Mouse (Mus musculus): Measurements from ENCODE around the gene Agxt2. TPM values are rescaled to one million over a fixed set of nuclear protein-coding genes. Genes with fewer than 3 reads are reported as not detected.

The Agxt2 gene
- polyA plus RNA-seq, 1 experiment from 2014 or later, result not detected

DNA sequence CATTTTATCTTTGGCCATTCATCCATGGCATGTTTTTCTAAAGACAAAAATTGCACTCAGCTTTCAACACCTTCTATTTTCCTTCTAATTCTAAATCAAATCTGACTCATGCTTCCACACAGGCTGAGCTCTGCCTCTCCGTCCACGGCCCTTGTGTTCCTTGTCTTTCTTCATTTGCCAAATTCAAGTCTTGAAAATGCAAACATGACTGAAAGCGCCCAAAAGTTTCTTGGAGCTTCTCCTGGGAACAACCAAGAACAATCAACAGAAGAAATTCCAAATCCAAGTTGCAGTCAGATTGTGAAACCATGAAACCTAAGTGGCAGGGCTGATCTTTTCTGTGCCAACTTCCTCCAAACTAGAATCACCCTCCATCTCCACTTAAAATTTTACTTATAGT is 19.7 kb upstream of the Agxt2 start:
- H3K27ac ChIP-seq (ENCODE audit: low read length), result no peak overlapping the region
- H3K4me3 ChIP-seq (ENCODE audit: low read depth, low read length), result no peak overlapping the region
- ATAC-seq (peak; percentile 30; the same call in 1 of the 2 replicates), DNase-seq (ENCODE audit: low spot score) (peak; percentile 38)
- H3K4me2 ChIP-seq (replicated peaks; ENCODE audit: low read depth, low read length), result no peak overlapping the region
- no peaks in the 10 kb centered on the region for H3K27me3 ChIP-seq (replicated peaks; ENCODE audit: insufficient read depth, low read length)
- H3K4me1 ChIP-seq (ENCODE audit: insufficient read depth, low read depth, low read length), result no peaks in the 10 kb centered on the region
- H3K9ac ChIP-seq (replicated peaks; ENCODE audit: low read depth), result no peak overlapping the region
- no peaks in the 10 kb centered on the region for H3K9me3 ChIP-seq (ENCODE audit: low read length)
- no peaks in the 10 kb centered on the region for H3K36me3 ChIP-seq (ENCODE audit: insufficient read depth, low read length)
- TF ChIP-seq EP300 (IDR thresholded peaks at IDR 0.05), result no peak
- TF ChIP-seq CTCF (IDR thresholded peaks at IDR 0.05), result no peak
- WGBS, result 51% methylated on average over 3 of the region's 3 CpGs

DNA sequence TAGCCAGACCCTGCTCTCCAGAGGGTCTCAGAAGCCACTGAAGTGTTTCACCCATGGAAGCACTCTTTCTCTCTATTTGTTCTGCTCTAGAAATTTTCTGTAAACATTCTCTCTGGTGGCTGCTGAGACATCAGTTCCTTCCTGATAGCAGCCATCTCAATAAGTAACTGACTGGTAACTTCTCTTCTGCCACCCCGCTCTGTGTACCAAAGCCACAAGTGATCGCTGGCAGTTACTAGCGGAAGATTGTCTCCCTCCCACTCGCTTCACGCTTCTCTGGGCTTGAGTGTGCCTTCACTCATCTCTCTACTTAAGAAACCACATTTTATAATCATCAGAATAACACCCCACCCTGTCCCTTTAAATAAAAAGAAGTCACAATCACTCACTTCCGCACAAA is 11.3 kb upstream of the Agxt2 start:
- 61% methylated on average over 6 of the region's 6 CpGs for WGBS
- Histone ChIP-seq H3K9me3 (ENCODE audit: low read length) (no peaks in the 10 kb centered on the region), H3K9ac (replicated peaks; ENCODE audit: low read depth) (no peak overlapping the region), H3K4me1 (ENCODE audit: insufficient read depth, low read depth, low read length) (no peaks in the 10 kb centered on the region), H3K27me3 (replicated peaks; ENCODE audit: insufficient read depth, low read length) (no peaks in the 10 kb centered on the region), H3K27ac (ENCODE audit: low read length) (no peak overlapping the region), H3K4me2 (replicated peaks; ENCODE audit: low read depth, low read length) (no peak overlapping the region), H3K4me3 (ENCODE audit: low read depth, low read length) (no peak overlapping the region), H3K36me3 (ENCODE audit: insufficient read depth, low read length) (no peaks in the 10 kb centered on the region)
- DNase-seq (ENCODE audit: low spot score) (no peak), ATAC-seq (no peak)
- TF ChIP-seq CTCF (IDR thresholded peaks at IDR 0.05) (no peak), EP300 (IDR thresholded peaks at IDR 0.05) (no peak)

DNA sequence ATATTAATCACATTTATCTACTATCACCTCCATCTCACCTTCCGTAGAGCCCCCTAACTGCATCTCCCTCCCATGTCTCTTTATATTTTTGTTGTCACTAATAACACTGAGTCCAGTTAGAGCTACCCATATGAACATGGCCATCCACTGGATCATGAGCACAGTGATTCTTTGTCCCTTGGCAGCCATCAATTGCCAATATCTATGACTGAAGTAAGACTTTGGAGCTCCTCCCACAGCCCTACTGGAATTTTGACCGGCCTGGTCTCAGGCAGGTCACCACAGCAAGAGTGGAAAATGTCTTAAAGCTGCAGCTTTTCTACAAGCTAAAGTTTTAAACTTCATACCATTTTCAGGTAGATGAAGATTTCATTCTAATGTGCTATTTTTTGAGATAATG is 8.0 kb downstream of the Agxt2 start:
- TF ChIP-seq CTCF (IDR thresholded peaks at IDR 0.05) (no peak), EP300 (IDR thresholded peaks at IDR 0.05) (no peak)
- H3K4me1 ChIP-seq (ENCODE audit: insufficient read depth, low read depth, low read length), result no peaks in the 10 kb centered on the region
- DNase-seq (ENCODE audit: low spot score) (no peak), ATAC-seq (no peak)
- H3K9ac ChIP-seq (replicated peaks; ENCODE audit: low read depth), result no peak overlapping the region
- no peak overlapping the region for H3K4me2 ChIP-seq (replicated peaks; ENCODE audit: low read depth, low read length)
- WGBS, result 85% methylated on average over 2 of the region's 2 CpGs
- no peak overlapping the region for H3K4me3 ChIP-seq (ENCODE audit: low read depth, low read length)
- H3K9me3 ChIP-seq (ENCODE audit: low read length), result no peaks in the 10 kb centered on the region
- no peaks in the 10 kb centered on the region for H3K27me3 ChIP-seq (replicated peaks; ENCODE audit: insufficient read depth, low read length)
- H3K27ac ChIP-seq (ENCODE audit: low read length), result no peak overlapping the region
- H3K36me3 ChIP-seq (ENCODE audit: insufficient read depth, low read length), result no peaks in the 10 kb centered on the region

DNA sequence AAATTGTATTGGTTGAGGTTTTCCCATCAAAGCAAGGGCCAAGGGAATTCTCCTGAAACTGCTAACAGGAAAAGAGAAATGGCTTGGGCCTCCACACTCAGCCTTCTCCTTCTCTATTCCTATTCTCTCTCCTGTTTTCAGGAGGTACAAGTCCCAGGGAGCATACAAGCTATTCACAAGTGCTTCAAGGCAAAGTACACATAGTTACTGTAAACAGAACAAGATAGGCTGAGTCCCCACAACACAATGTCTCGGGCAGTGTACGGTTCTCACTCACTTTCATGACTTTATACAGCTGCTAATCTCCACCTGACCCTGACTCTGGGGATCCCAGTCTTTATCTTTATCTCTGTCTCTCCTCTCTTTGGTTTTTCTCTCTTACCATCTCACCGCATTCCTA is 17.1 kb downstream of the Agxt2 start:
- WGBS, result 26% methylated on average over 3 of the region's 3 CpGs
- no peak overlapping the region for H3K9ac ChIP-seq (replicated peaks; ENCODE audit: low read depth)
- no peaks in the 10 kb centered on the region for H3K4me1 ChIP-seq (ENCODE audit: insufficient read depth, low read depth, low read length)
- ATAC-seq, result no peak
- no peaks in the 10 kb centered on the region for H3K27me3 ChIP-seq (replicated peaks; ENCODE audit: insufficient read depth, low read length)
- DNase-seq (ENCODE audit: low spot score), result no peak
- TF ChIP-seq EP300 (IDR thresholded peaks at IDR 0.05) (no peak), CTCF (IDR thresholded peaks at IDR 0.05) (no peak)
- H3K4me2 ChIP-seq (replicated peaks; ENCODE audit: low read depth, low read length), result no peak overlapping the region
- no peak overlapping the region for H3K27ac ChIP-seq (ENCODE audit: low read length)
- no peaks in the 10 kb centered on the region for H3K36me3 ChIP-seq (ENCODE audit: insufficient read depth, low read length)
- H3K4me3 ChIP-seq (ENCODE audit: low read depth, low read length), result no peak overlapping the region
- H3K9me3 ChIP-seq (ENCODE audit: low read length), result no peaks in the 10 kb centered on the region

DNA sequence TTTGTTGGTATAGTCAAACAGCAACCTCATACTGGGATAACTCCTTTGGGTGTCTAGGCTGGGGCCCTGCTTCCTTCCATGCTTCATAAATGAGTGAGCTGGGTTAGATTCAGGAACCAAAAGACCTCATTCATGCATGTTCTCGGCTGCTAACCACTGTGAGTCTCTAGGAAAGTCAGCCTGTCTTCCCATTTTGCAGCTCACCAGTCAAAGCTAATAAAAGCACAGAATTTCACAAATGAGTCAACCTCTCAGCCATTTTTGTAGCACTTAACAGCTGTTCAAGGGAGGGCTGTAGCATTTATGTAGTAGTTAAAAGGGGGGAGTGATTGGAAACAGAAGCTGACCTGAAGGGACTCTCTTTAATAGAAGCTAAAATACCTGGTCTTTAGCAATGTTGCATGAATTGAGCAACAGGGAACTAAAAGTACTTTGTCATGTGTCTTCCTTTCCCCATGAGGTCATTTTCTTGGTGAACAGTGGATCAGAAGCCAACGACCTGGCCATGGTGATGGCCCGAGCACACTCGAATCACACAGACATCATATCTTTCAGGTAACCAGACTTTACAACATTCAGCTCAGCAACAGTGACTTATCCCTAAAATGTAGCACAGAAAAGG is 20.1 kb downstream of the Agxt2 start:
- TF ChIP-seq CTCF (IDR thresholded peaks at IDR 0.05) (no peak), EP300 (IDR thresholded peaks at IDR 0.05) (no peak)

DNA sequence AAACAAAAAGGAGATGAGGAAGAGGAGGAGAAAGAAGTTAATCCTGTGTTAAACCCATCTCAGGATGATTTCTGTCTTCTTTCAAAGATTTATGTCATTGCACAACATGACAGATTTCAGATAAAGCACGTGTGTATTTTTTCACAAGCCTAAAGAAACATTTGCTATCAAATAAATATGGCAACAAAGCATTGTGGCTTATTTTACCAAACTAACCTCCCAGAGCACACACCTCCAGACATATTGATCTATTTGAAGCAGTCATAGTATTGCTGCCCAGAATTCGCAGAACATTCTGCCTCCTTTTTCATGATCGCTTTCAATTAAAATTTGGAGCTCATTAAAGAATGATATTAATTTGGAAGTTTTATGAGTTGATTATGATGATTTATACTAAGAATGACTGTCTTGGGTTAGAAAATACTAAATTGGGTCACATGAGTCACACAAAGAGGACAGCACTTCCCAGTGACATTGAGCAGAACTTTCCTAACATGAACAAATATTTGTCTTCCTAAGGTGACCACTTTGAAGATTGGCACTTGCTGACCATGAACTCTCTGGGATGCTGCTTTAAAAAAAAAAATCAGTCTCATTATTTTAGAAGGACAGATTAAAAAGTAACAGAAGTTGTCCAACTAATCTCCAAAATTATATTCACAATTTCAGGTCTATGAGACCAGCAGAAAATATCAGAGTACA is 21.6 kb downstream of the Agxt2 start:
- H3K27ac ChIP-seq (ENCODE audit: low read length), result no peak overlapping the region
- no peak overlapping the region for H3K9ac ChIP-seq (replicated peaks; ENCODE audit: low read depth)
- no peaks in the 10 kb centered on the region for H3K9me3 ChIP-seq (ENCODE audit: low read length)
- ATAC-seq (no peak), DNase-seq (ENCODE audit: low spot score) (no peak)
- TF ChIP-seq EP300 (IDR thresholded peaks at IDR 0.05), result no peak
- TF ChIP-seq CTCF (IDR thresholded peaks at IDR 0.05), result no peak
- H3K4me3 ChIP-seq (ENCODE audit: low read depth, low read length), result no peak overlapping the region
- no peak overlapping the region for H3K4me2 ChIP-seq (replicated peaks; ENCODE audit: low read depth, low read length)
- no peaks in the 10 kb centered on the region for H3K4me1 ChIP-seq (ENCODE audit: insufficient read depth, low read depth, low read length)
- H3K27me3 ChIP-seq (replicated peaks; ENCODE audit: insufficient read depth, low read length), result no peaks in the 10 kb centered on the region
- WGBS, result 88% methylated on average over 3 of the region's 3 CpGs
- H3K36me3 ChIP-seq (ENCODE audit: insufficient read depth, low read length), result no peaks in the 10 kb centered on the region

More for the DNA sequence above, 20.1 kb downstream of the Agxt2 start:
- no peaks in the 10 kb centered on the region for H3K9me3 ChIP-seq (ENCODE audit: low read length)
- 80% methylated on average over 4 of the region's 4 CpGs for WGBS
- DNase-seq (ENCODE audit: low spot score) (no peak), ATAC-seq (no peak)
- H3K27ac ChIP-seq (ENCODE audit: low read length), result no peak overlapping the region
- no peaks in the 10 kb centered on the region for H3K27me3 ChIP-seq (replicated peaks; ENCODE audit: insufficient read depth, low read length)
- H3K9ac ChIP-seq (replicated peaks; ENCODE audit: low read depth), result no peak overlapping the region
- H3K4me2 ChIP-seq (replicated peaks; ENCODE audit: low read depth, low read length), result no peak overlapping the region
- H3K4me3 ChIP-seq (ENCODE audit: low read depth, low read length), result no peak overlapping the region
- no peaks in the 10 kb centered on the region for H3K4me1 ChIP-seq (ENCODE audit: insufficient read depth, low read depth, low read length)
- no peaks in the 10 kb centered on the region for H3K36me3 ChIP-seq (ENCODE audit: insufficient read depth, low read length)

All from lung, postnatal 0 days (tissue).